Mouse (Mus musculus): ENCODE measurements at regions not wholly inside any gene's neighbourhood (a gene's known extent, or its start where the extent isn't known, plus 50 kb on each side); places are given as distances from the start of the nearest gene placed in this dataset.

- no peak for ATAC-seq (replicated peaks; ENCODE audit: low FRiP score)
- no peak overlapping the region for H3K4me3 ChIP-seq (ENCODE audit: low read depth, low read length)
- no peak overlapping the region for H3K27ac ChIP-seq (ENCODE audit: low read depth, low read length)
- H3K4me2 ChIP-seq (ENCODE audit: low read depth, low read length, severe bottlenecking), result no peak overlapping the region
- H3K9me3 ChIP-seq (ENCODE audit: control insufficient read depth, low read length), result no peaks in the 10 kb centered on the region
- H3K36me3 ChIP-seq (ENCODE audit: control insufficient read depth, insufficient read depth, low read length), result no peaks in the 10 kb centered on the region
- no peaks in the 10 kb centered on the region for H3K27me3 ChIP-seq (ENCODE audit: control insufficient read depth, insufficient read depth, low read length)
- WGBS, result 87% methylated on average over 6 of the region's 6 CpGs
- H3K4me1 ChIP-seq (replicated peaks; ENCODE audit: control insufficient read depth, insufficient read depth, low read length), result no peaks in the 10 kb centered on the region
- DNase-seq (ENCODE audit: low spot score), result no peak
- no peak overlapping the region for H3K9ac ChIP-seq (ENCODE audit: low read length)
Observed at GRCm38 (mm10) chr9:6651572-6652236, 382.1 kb upstream of the Ddi1 start.

GRCm38 (mm10) chr9:6645796-6646309 is 376.2 kb upstream of the Ddi1 start:
- H3K4me3 ChIP-seq (ENCODE audit: low read depth, low read length), result no peak overlapping the region
- no peaks in the 10 kb centered on the region for H3K9me3 ChIP-seq (ENCODE audit: control insufficient read depth, low read length)
- 90% methylated on average over 3 of the region's 3 CpGs for WGBS
- H3K27me3 ChIP-seq (ENCODE audit: control insufficient read depth, insufficient read depth, low read length), result no peaks in the 10 kb centered on the region
- H3K27ac ChIP-seq (ENCODE audit: low read depth, low read length), result no peak overlapping the region
- ATAC-seq (replicated peaks; ENCODE audit: low FRiP score), result no peak
- no peak overlapping the region for H3K9ac ChIP-seq (ENCODE audit: low read length)
- no peaks in the 10 kb centered on the region for H3K36me3 ChIP-seq (ENCODE audit: control insufficient read depth, insufficient read depth, low read length)
- no peak overlapping the region for H3K4me2 ChIP-seq (ENCODE audit: low read depth, low read length, severe bottlenecking)
- DNase-seq (ENCODE audit: low spot score), result no peak
- H3K4me1 ChIP-seq (replicated peaks; ENCODE audit: control insufficient read depth, insufficient read depth, low read length), result no peaks in the 10 kb centered on the region

- 77% methylated on average over 2 of the region's 2 CpGs for WGBS
Observed at GRCm38 (mm10) chr9:6645321-6645720, 375.7 kb upstream of the Ddi1 start.

GRCm38 (mm10) chr9:6617155-6617554 is 347.5 kb upstream of the Ddi1 start:
- Histone ChIP-seq H3K27me3 (ENCODE audit: control insufficient read depth, insufficient read depth, low read length) (no peaks in the 10 kb centered on the region), H3K36me3 (ENCODE audit: control insufficient read depth, insufficient read depth, low read length) (no peaks in the 10 kb centered on the region), H3K4me2 (ENCODE audit: low read depth, low read length, severe bottlenecking) (no peak overlapping the region), H3K9ac (ENCODE audit: low read length) (no peak overlapping the region), H3K27ac (ENCODE audit: low read depth, low read length) (no peak overlapping the region), H3K4me3 (ENCODE audit: low read depth, low read length) (no peak overlapping the region), H3K4me1 (replicated peaks; ENCODE audit: control insufficient read depth, insufficient read depth, low read length) (no peaks in the 10 kb centered on the region), H3K9me3 (ENCODE audit: control insufficient read depth, low read length) (no peaks in the 10 kb centered on the region)
- 89% methylated on average over 2 of the region's 2 CpGs for WGBS
- ATAC-seq (replicated peaks; ENCODE audit: low FRiP score) (no peak), DNase-seq (ENCODE audit: low spot score) (no peak)

More at GRCm38 (mm10) chr9:6645321-6645720, 375.7 kb upstream of the Ddi1 start:
- no peaks in the 10 kb centered on the region for H3K27me3 ChIP-seq (ENCODE audit: control insufficient read depth, insufficient read depth, low read length)
- H3K9ac ChIP-seq (ENCODE audit: low read length), result no peak overlapping the region
- ATAC-seq (replicated peaks; ENCODE audit: low FRiP score), result no peak
- no peaks in the 10 kb centered on the region for H3K4me1 ChIP-seq (replicated peaks; ENCODE audit: control insufficient read depth, insufficient read depth, low read length)
- no peaks in the 10 kb centered on the region for H3K36me3 ChIP-seq (ENCODE audit: control insufficient read depth, insufficient read depth, low read length)
- no peak overlapping the region for H3K4me2 ChIP-seq (ENCODE audit: low read depth, low read length, severe bottlenecking)
- no peaks in the 10 kb centered on the region for H3K9me3 ChIP-seq (ENCODE audit: control insufficient read depth, low read length)
- H3K4me3 ChIP-seq (ENCODE audit: low read depth, low read length), result no peak overlapping the region
- no peak overlapping the region for H3K27ac ChIP-seq (ENCODE audit: low read depth, low read length)
- DNase-seq (ENCODE audit: low spot score), result no peak

GRCm38 (mm10) chr9:6609284-6609627 is 339.6 kb upstream of the Ddi1 start:
- H3K9ac ChIP-seq (ENCODE audit: low read length), result no peak overlapping the region
- DNase-seq (ENCODE audit: low spot score) (no peak), ATAC-seq (replicated peaks; ENCODE audit: low FRiP score) (no peak)
- H3K4me3 ChIP-seq (ENCODE audit: low read depth, low read length), result no peak overlapping the region
- no peaks in the 10 kb centered on the region for H3K36me3 ChIP-seq (ENCODE audit: control insufficient read depth, insufficient read depth, low read length)
- no peak overlapping the region for H3K27ac ChIP-seq (ENCODE audit: low read depth, low read length)
- no peaks in the 10 kb centered on the region for H3K9me3 ChIP-seq (ENCODE audit: control insufficient read depth, low read length)
- H3K4me2 ChIP-seq (ENCODE audit: low read depth, low read length, severe bottlenecking), result no peak overlapping the region
- WGBS, result 89% methylated on average over 1 of the region's 1 CpGs
- no peaks in the 10 kb centered on the region for H3K4me1 ChIP-seq (replicated peaks; ENCODE audit: control insufficient read depth, insufficient read depth, low read length)
- no peaks in the 10 kb centered on the region for H3K27me3 ChIP-seq (ENCODE audit: control insufficient read depth, insufficient read depth, low read length)

GRCm38 (mm10) chr9:6608428-6609283 is 339.0 kb upstream of the Ddi1 start:
- no peak overlapping the region for H3K4me3 ChIP-seq (ENCODE audit: low read depth, low read length)
- H3K4me1 ChIP-seq (replicated peaks; ENCODE audit: control insufficient read depth, insufficient read depth, low read length), result no peaks in the 10 kb centered on the region
- no peak overlapping the region for H3K9ac ChIP-seq (ENCODE audit: low read length)
- no peaks in the 10 kb centered on the region for H3K36me3 ChIP-seq (ENCODE audit: control insufficient read depth, insufficient read depth, low read length)
- H3K9me3 ChIP-seq (ENCODE audit: control insufficient read depth, low read length), result no peaks in the 10 kb centered on the region
- ATAC-seq (replicated peaks; ENCODE audit: low FRiP score) (no peak), DNase-seq (ENCODE audit: low spot score) (no peak)
- no peaks in the 10 kb centered on the region for H3K27me3 ChIP-seq (ENCODE audit: control insufficient read depth, insufficient read depth, low read length)
- 39% methylated on average over 5 of the region's 5 CpGs for WGBS
- H3K27ac ChIP-seq (ENCODE audit: low read depth, low read length), result no peak overlapping the region
- H3K4me2 ChIP-seq (ENCODE audit: low read depth, low read length, severe bottlenecking), result no peak overlapping the region
